Mouse (Mus musculus) midbrain, embryonic 10.5 days (tissue): Measurements from ENCODE around the gene Csmd2. TPM values are rescaled to one million over a fixed set of nuclear protein-coding genes. Genes with fewer than 3 reads are reported as not detected.

Experiments
- DNase-seq: peaks from one replicate; pipeline ENCODE4 v3.0.0-alpha.2; 2017; ENCODE audit warnings: low spot score
- H3K27ac ChIP-seq: fragments of 300-500 bp; sonication (generic); replicated peaks from 2 replicates; pipeline ENCODE4 v1.5.1; 2016; ENCODE audit warnings: mild to moderate bottlenecking
- H3K27me3 ChIP-seq: fragments of 300-500 bp; sonication (generic); 2 replicates; pipeline ENCODE4 v1.6.1; 2016; ENCODE audit warnings: low read depth, mild to moderate bottlenecking; ENCODE audit not compliant: poor library complexity, severe bottlenecking
- H3K36me3 ChIP-seq: fragments of 300-500 bp; sonication (generic); 2 replicates; pipeline ENCODE4 v1.6.1; 2016; ENCODE audit warnings: mild to moderate bottlenecking, moderate library complexity
- H3K4me1 ChIP-seq: fragments of 300-500 bp; sonication (generic); 2 replicates; pipeline ENCODE4 v1.6.1; 2016
- H3K4me3 ChIP-seq: fragments of 300-500 bp; sonication (generic); 2 replicates; pipeline ENCODE4 v1.5.1; 2016; ENCODE audit warnings: mild to moderate bottlenecking, moderate library complexity
- H3K9me3 ChIP-seq: fragments of 300-500 bp; sonication (generic); replicated peaks from 2 replicates; pipeline ENCODE4 v1.6.1; 2016; ENCODE audit warnings: mild to moderate bottlenecking
- WGBS: fragments of 180-500 bp; shearing (Covaris S2); methylation state at CpG from one replicate; pipeline ENCODE4 v1.1.7; 2016; 5-methylcytosine and 5-hydroxymethylcytosine counted together
- polyA plus RNA-seq: library from polyadenylated mRNA; unstranded; fragments of >200 nt; fragmentation: Nextera tagmentation; extraction: Ambion mirVana; gene quantifications from 2 replicates; pipeline ENCODE4 v1.2.1, GENCODE M21; 2016

Gene Csmd2
- polyA plus RNA-seq, 1 experiment from 2014 or later = 1.00 TPM

- 17% methylated on average over 19 of the region's 19 CpGs for WGBS
- Histone ChIP-seq H3K4me1 (peaks cover 40% of the 10 kb centered on the region), H3K36me3 (no peaks in the 10 kb centered on the region), H3K27me3 (0 out of 2 replicates have a peak, but pooled peaks cover 3% of the 10 kb centered on the region), H3K27ac (peak overlapping the region; percentile 68), H3K9me3 (no peaks in the 10 kb centered on the region), H3K4me3 (peak overlapping the region; percentile 31)
- DNase-seq = peak; percentile 33
Observed at GRCm38 (mm10) chr4:128241075-128241853, 253.6 kb downstream of the Csmd2 start.

DNA sequence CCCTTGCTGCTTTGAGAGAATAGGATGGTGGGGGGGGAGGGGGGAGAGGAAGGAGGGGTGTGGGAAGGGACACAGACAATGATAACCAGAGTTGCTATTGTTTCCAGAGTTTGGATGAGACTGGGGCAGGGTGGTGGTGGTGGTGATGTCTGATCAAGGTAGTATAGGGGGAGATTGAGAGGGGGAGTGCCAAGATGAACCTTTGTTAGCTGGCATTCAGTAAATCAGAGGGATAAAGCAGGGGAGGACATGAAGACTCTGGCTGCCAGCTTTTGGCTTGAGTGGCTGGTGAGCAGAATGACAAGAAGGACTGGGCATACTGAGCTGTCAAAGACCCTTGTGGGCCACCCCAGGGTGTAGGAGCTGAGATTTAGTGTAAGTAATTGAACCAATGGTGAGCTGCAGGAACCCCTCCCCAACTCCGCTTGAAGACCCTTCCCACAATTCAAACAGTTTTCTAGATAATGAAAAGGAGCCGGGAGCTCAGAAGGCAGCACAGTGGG, 254.2 kb downstream of the Csmd2 start:
- peak overlapping the region; percentile 68 for H3K27ac ChIP-seq

GRCm38 (mm10) chr4:128245201-128245600, 257.5 kb downstream of the Csmd2 start:
- WGBS = 51% methylated on average over 2 of the region's 2 CpGs
- no peak for DNase-seq

More for the DNA sequence above, 254.2 kb downstream of the Csmd2 start:
- Histone ChIP-seq H3K36me3 (no peaks in the 10 kb centered on the region), H3K4me3 (peak overlapping the region; percentile 31), H3K27me3 (0 out of 2 replicates have a peak, but pooled peaks cover 3% of the 10 kb centered on the region), H3K9me3 (no peaks in the 10 kb centered on the region), H3K4me1 (peaks cover 42% of the 10 kb centered on the region)
- 15% methylated on average over 2 of the region's 2 CpGs for WGBS
- no peak for DNase-seq

DNA sequence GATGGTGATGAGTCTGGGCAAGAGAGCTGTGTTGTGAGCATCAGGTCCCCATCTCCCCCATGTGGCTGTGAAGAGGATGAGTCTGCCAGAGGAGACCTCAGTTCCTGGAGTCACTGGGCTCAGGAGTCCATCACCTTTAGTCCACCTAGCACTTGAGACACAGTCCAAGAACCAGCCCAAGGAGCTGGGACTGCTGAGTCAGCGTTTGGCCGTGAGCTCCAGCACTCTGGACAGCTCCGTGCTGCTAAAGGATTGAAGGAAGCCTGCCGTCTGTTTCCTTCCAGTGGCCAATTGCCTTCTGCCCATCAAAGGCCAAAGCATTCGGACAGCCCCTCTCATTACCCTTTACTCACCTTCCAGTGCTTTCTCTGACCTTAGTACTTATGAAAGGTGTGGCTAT, 261.0 kb downstream of the Csmd2 start:
- DNase-seq = peak; percentile 42
- Histone ChIP-seq H3K4me3 (no peak overlapping the region), H3K4me1 (peaks cover 10% of the 10 kb centered on the region), H3K36me3 (no peaks in the 10 kb centered on the region), H3K9me3 (no peaks in the 10 kb centered on the region), H3K27ac (no peak overlapping the region), H3K27me3 (no peaks in the 10 kb centered on the region)
- 16% methylated on average over 5 of the region's 5 CpGs for WGBS

More at GRCm38 (mm10) chr4:128245201-128245600, 257.5 kb downstream of the Csmd2 start:
- Histone ChIP-seq H3K9me3 (no peaks in the 10 kb centered on the region), H3K27ac (no peak overlapping the region), H3K36me3 (no peaks in the 10 kb centered on the region), H3K4me3 (no peak overlapping the region), H3K27me3 (no peaks in the 10 kb centered on the region), H3K4me1 (peaks cover 39% of the 10 kb centered on the region)

DNA sequence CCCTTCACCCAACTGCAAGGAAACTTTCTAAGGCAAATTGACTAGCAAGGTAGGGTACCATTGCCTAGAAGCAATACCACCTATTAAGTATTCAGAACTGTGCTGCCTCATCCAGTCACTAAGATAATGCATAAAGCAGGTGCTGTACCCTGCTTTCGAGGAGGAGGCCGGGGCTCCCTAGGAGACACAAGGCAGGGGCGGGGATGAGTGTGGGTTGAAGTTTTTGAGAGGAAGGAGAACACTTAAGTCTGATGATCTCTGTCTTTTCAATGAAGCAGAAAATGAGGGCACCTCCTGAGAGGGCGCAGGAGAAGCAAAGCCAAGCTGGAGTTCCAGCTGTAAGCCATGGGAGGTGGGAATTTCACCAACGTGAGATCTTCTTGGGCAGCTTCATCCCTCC, 271.6 kb downstream of the Csmd2 start:
- 80% methylated on average over 5 of the region's 5 CpGs for WGBS
- Histone ChIP-seq H3K4me3 (no peak overlapping the region), H3K27ac (no peak overlapping the region), H3K4me1 (no peaks in the 10 kb centered on the region), H3K9me3 (no peaks in the 10 kb centered on the region), H3K27me3 (no peaks in the 10 kb centered on the region), H3K36me3 (no peaks in the 10 kb centered on the region)
- DNase-seq = no peak

- no peak within 1 kb of the TSS for H3K4me3 ChIP-seq
- WGBS = 82% methylated on average over 8 of the region's 8 CpGs
- no peaks in the 10 kb centered on the region for H3K27me3 ChIP-seq
- no peaks in the 10 kb centered on the region for H3K36me3 ChIP-seq
- no peaks in the 10 kb centered on the region for H3K9me3 ChIP-seq
- no peak within 1 kb of the TSS for H3K27ac ChIP-seq
- no peaks in the 10 kb centered on the region for H3K4me1 ChIP-seq
- DNase-seq = no peak
Observed at GRCm38 (mm10) chr4:128260907-128261560, 273.4 kb downstream of the Csmd2 start, which contains the start of gene Hmgb4. Gene Hmgb4, minus strand, starts transcription at chr4:128260957.

GRCm38 (mm10) chr4:128264491-128264890, 276.8 kb downstream of the Csmd2 start:
- H3K4me1 ChIP-seq = no peaks in the 10 kb centered on the region
- 89% methylated on average over 5 of the region's 5 CpGs for WGBS
- H3K27ac ChIP-seq = no peak overlapping the region
- H3K4me3 ChIP-seq = no peak overlapping the region
- H3K36me3 ChIP-seq = no peaks in the 10 kb centered on the region
- no peaks in the 10 kb centered on the region for H3K9me3 ChIP-seq
- DNase-seq = no peak
- no peaks in the 10 kb centered on the region for H3K27me3 ChIP-seq

DNA sequence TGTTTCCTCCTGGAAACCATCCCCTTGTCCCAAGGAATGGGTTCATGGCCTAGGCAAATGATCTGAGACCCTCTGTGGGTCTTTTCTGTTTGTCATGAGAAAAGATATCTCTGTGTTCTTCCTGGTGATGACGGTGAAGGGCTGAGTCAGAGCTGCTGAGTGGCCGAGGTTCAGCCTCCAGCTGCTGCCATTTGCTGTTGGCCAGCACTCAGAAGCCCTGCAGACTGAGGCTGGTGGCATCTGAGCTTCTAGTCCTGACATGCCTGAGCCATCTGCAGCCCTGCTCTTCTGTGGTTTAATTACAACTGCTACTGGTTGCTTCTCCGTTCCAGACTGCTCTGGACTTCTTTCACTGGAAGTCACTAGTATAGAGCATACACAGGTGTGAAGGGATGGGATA, 277.7 kb downstream of the Csmd2 start:
- 86% methylated on average over 3 of the region's 3 CpGs for WGBS
- H3K4me1 ChIP-seq = no peaks in the 10 kb centered on the region
- H3K27ac ChIP-seq = no peak overlapping the region
- DNase-seq = no peak
- no peaks in the 10 kb centered on the region for H3K9me3 ChIP-seq
- no peaks in the 10 kb centered on the region for H3K27me3 ChIP-seq
- H3K4me3 ChIP-seq = no peak overlapping the region
- H3K36me3 ChIP-seq = no peaks in the 10 kb centered on the region

GRCm38 (mm10) chr4:128269261-128269875, 281.7 kb downstream of the Csmd2 start:
- H3K27ac ChIP-seq = no peak overlapping the region
- no peak for DNase-seq
- WGBS = 82% methylated on average over 9 of the region's 9 CpGs
- no peak overlapping the region for H3K4me3 ChIP-seq
- peaks cover 2% of the 10 kb centered on the region; the same call in 1 of the 2 replicates for H3K4me1 ChIP-seq
- H3K9me3 ChIP-seq = no peaks in the 10 kb centered on the region
- no peaks in the 10 kb centered on the region for H3K27me3 ChIP-seq
- H3K36me3 ChIP-seq = no peaks in the 10 kb centered on the region

- Histone ChIP-seq H3K27ac (no peak overlapping the region), H3K36me3 (no peaks in the 10 kb centered on the region), H3K4me3 (no peak overlapping the region), H3K4me1 (peaks cover 2% of the 10 kb centered on the region; the same call in 1 of the 2 replicates), H3K27me3 (no peaks in the 10 kb centered on the region), H3K9me3 (no peaks in the 10 kb centered on the region)
- DNase-seq = no peak
- 87% methylated on average over 10 of the region's 10 CpGs for WGBS
Observed at GRCm38 (mm10) chr4:128270177-128270576, 282.5 kb downstream of the Csmd2 start.

DNA sequence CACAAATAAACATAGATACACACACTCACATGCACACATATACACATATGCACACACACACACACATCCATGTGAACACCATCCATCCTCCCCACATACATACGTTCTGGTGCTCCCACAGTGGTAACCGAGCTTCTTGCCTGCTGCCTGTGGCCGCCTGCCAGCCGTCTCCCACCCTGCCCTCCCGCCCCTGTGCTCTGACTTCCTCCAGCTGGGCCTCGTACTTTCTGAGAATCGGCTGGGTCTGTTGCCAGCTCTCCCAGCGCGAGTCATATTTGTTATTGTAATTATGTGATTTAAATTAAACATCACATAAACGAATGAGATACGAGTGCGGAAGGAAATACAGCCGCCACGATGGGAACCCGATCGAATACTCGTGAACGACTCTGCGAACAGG, 283.3 kb downstream of the Csmd2 start:
- Histone ChIP-seq H3K27ac (no peak overlapping the region), H3K27me3 (no peaks in the 10 kb centered on the region), H3K36me3 (no peaks in the 10 kb centered on the region), H3K4me3 (no peak overlapping the region), H3K9me3 (no peaks in the 10 kb centered on the region), H3K4me1 (peaks cover 2% of the 10 kb centered on the region; the same call in 1 of the 2 replicates)
- no peak for DNase-seq
- 88% methylated on average over 19 of the region's 19 CpGs for WGBS

GRCm38 (mm10) chr4:128272501-128272900, 284.8 kb downstream of the Csmd2 start:
- Histone ChIP-seq H3K9me3 (no peaks in the 10 kb centered on the region), H3K27ac (no peak overlapping the region), H3K36me3 (no peaks in the 10 kb centered on the region), H3K4me3 (no peak overlapping the region), H3K4me1 (peaks cover 2% of the 10 kb centered on the region; the same call in 1 of the 2 replicates), H3K27me3 (no peaks in the 10 kb centered on the region)
- whole genome bisulfite sequencing = 73% methylated on average over 6 of the region's 6 CpGs
- no peak for DNase-seq
